Mouse (Mus musculus) ES-Bruce4 (cell line): Measurements from ENCODE around the gene Ccnd1. TPM values are rescaled to one million over a fixed set of nuclear protein-coding genes. Genes with fewer than 3 reads are reported as not detected.

Experiments used
- H3K27ac ChIP-seq: 2 replicates; pipeline ENCODE4 v1.5.1; 2012; ENCODE audit warnings: low read length, inconsistent platforms; ENCODE audit not compliant: insufficient read depth
- H3K27me3 ChIP-seq: 2 replicates; pipeline ENCODE4 v1.6.1; 2012; ENCODE audit warnings: mild to moderate bottlenecking, low read length, inconsistent platforms; ENCODE audit not compliant: control insufficient read depth, poor library complexity, insufficient read depth, severe bottlenecking
- H3K36me3 ChIP-seq: 2 replicates; pipeline ENCODE4 v1.6.1; 2012; ENCODE audit warnings: inconsistent platforms, mild to moderate bottlenecking, low read length, moderate library complexity; ENCODE audit not compliant: control insufficient read depth, poor library complexity, insufficient read depth, severe bottlenecking
- H3K4me1 ChIP-seq: one replicate; pipeline ENCODE4 v1.8.1; 2011; ENCODE audit warnings: low read length; ENCODE audit not compliant: control insufficient read depth, insufficient read depth
- H3K4me3 ChIP-seq: 2 replicates; pipeline ENCODE4 v1.5.1; 2011; ENCODE audit warnings: low read depth, mild to moderate bottlenecking, low read length
- H3K9ac ChIP-seq: 2 replicates; pipeline ENCODE4 v1.6.1; 2012; ENCODE audit warnings: low read depth, mild to moderate bottlenecking, inconsistent platforms; ENCODE audit not compliant: poor library complexity, severe bottlenecking
- H3K9me3 ChIP-seq: replicated peaks from 2 replicates; pipeline ENCODE4 v1.6.1; 2012; ENCODE audit warnings: mild to moderate bottlenecking, low read length, inconsistent platforms; ENCODE audit not compliant: control insufficient read depth, poor library complexity, insufficient read depth, severe bottlenecking
- CTCF ChIP-seq: IDR thresholded peaks from one replicate; pipeline ENCODE4 v1.8.1; 2011; ENCODE audit warnings: low read depth, low read length
- EP300 ChIP-seq: IDR thresholded peaks from 2 replicates; pipeline ENCODE4 v1.6.1; 2011; ENCODE audit warnings: low read depth, low read length; ENCODE audit not compliant: insufficient read depth
- POLR2A ChIP-seq: IDR thresholded peaks from one replicate; pipeline ENCODE4 v1.8.1; 2011; ENCODE audit warnings: low read length; ENCODE audit not compliant: insufficient read depth
- polyA plus RNA-seq: library from polyadenylated mRNA; stranded (reverse); fragments of >200 nt; gene quantifications from 2 replicates; pipeline ENCODE4 v1.2.4, GENCODE M21; 2011; ENCODE audit warnings: low read depth; ENCODE audit not compliant: missing spikeins, insufficient read depth, insufficient read length

The Ccnd1 gene
- polyA plus RNA-seq, 1 experiment: 36.5 TPM

GRCm38 (mm10) chr7:144977121-144977520, 37.4 kb upstream of the Ccnd1 start:
- no peaks in the 10 kb centered on the region for H3K4me1 ChIP-seq
- no peaks in the 10 kb centered on the region for H3K27me3 ChIP-seq
- no peaks in the 10 kb centered on the region for H3K9me3 ChIP-seq
- H3K9ac ChIP-seq: no peak overlapping the region
- H3K27ac ChIP-seq: no peak overlapping the region
- H3K36me3 ChIP-seq: no peaks in the 10 kb centered on the region
- TF ChIP-seq POLR2A: no peak
- TF ChIP-seq CTCF: no peak
- no peak for TF ChIP-seq EP300
- H3K4me3 ChIP-seq: no peak overlapping the region

- Histone ChIP-seq H3K9me3 (no peaks in the 10 kb centered on the region), H3K9ac (no peak overlapping the region)
Observed at GRCm38 (mm10) chr7:144973461-144973860, 33.7 kb upstream of the Ccnd1 start.

GRCm38 (mm10) chr7:144971769-144972168, 32.0 kb upstream of the Ccnd1 start:
- Histone ChIP-seq H3K36me3 (no peaks in the 10 kb centered on the region), H3K4me1 (peaks cover 3% of the 10 kb centered on the region), H3K9me3 (no peaks in the 10 kb centered on the region), H3K4me3 (no peak overlapping the region), H3K27ac (no peak overlapping the region), H3K27me3 (no peaks in the 10 kb centered on the region), H3K9ac (no peak overlapping the region)
- TF ChIP-seq POLR2A (no peak), CTCF (no peak), EP300 (no peak)

More at GRCm38 (mm10) chr7:144973461-144973860, 33.7 kb upstream of the Ccnd1 start:
- H3K27ac ChIP-seq: no peak overlapping the region
- H3K36me3 ChIP-seq: no peaks in the 10 kb centered on the region
- TF ChIP-seq POLR2A (no peak), EP300 (no peak), CTCF (no peak)
- H3K4me3 ChIP-seq: no peak overlapping the region
- H3K4me1 ChIP-seq: peaks cover 3% of the 10 kb centered on the region
- no peaks in the 10 kb centered on the region for H3K27me3 ChIP-seq

- no peak overlapping the region for H3K9ac ChIP-seq
- H3K9me3 ChIP-seq: no peaks in the 10 kb centered on the region
- no peak overlapping the region for H3K27ac ChIP-seq
Observed at GRCm38 (mm10) chr7:144970997-144971768, 31.5 kb upstream of the Ccnd1 start.

GRCm38 (mm10) chr7:144965893-144966292, 26.2 kb upstream of the Ccnd1 start:
- Histone ChIP-seq H3K27me3 (no peaks in the 10 kb centered on the region), H3K27ac (no peak overlapping the region), H3K9ac (no peak overlapping the region), H3K4me3 (no peak overlapping the region), H3K9me3 (no peaks in the 10 kb centered on the region), H3K4me1 (no peaks in the 10 kb centered on the region), H3K36me3 (no peaks in the 10 kb centered on the region)
- TF ChIP-seq CTCF: no peak
- TF ChIP-seq POLR2A: no peak
- TF ChIP-seq EP300: no peak

More at GRCm38 (mm10) chr7:144970997-144971768, 31.5 kb upstream of the Ccnd1 start:
- peaks cover 3% of the 10 kb centered on the region for H3K4me1 ChIP-seq
- no peaks in the 10 kb centered on the region for H3K36me3 ChIP-seq
- no peak overlapping the region for H3K4me3 ChIP-seq
- H3K27me3 ChIP-seq: no peaks in the 10 kb centered on the region
- TF ChIP-seq EP300 (no peak), CTCF (no peak), POLR2A (no peak)

GRCm38 (mm10) chr7:144964316-144964715, 24.6 kb upstream of the Ccnd1 start:
- Histone ChIP-seq H3K9ac (no peak overlapping the region), H3K4me1 (no peaks in the 10 kb centered on the region), H3K9me3 (no peaks in the 10 kb centered on the region), H3K36me3 (no peaks in the 10 kb centered on the region), H3K27ac (no peak overlapping the region), H3K27me3 (no peaks in the 10 kb centered on the region), H3K4me3 (no peak overlapping the region)
- TF ChIP-seq EP300 (no peak), CTCF (no peak), POLR2A (no peak)
